Mouse (Mus musculus) liver (tissue): ENCODE results near the gene Dab2.

ENCODE experiments used
- DNase-seq: peaks from one replicate; pipeline ENCODE4 v3.0.0-alpha.2; 2020; ENCODE audit warnings: mixed read lengths

Dab2 gene

DNA sequence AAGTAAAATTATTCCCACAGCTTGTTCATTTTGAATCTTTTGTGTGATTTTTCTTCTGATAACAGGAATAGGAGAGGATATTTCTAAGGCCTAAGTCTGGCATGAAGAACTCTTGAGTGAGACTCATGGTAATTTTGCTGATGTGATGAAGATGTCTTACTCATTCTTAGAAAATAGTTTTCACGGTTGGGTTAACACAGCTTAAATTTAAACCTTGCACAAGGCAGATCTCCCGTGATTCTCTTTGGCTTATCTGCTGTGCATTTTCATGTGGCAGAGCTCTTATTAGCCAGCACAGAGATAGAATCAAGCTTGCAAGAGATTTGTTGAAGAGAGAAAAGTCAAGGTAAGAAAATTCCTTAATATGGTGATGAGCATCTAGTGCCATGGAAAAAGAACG is at the start of gene Dab2:
Dab2 (plus strand) TSS at position 235 of the 400 bp plus-strand sequence.
- DNase-seq = no peak

- no peak for DNase-seq
These were observed 46.1 kb upstream of the Dab2 start for GRCm38 (mm10) chr15:6253471-6253870.

- no peak for DNase-seq
These were observed 45.2 kb upstream of the Dab2 start for GRCm38 (mm10) chr15:6254383-6254782.

DNA sequence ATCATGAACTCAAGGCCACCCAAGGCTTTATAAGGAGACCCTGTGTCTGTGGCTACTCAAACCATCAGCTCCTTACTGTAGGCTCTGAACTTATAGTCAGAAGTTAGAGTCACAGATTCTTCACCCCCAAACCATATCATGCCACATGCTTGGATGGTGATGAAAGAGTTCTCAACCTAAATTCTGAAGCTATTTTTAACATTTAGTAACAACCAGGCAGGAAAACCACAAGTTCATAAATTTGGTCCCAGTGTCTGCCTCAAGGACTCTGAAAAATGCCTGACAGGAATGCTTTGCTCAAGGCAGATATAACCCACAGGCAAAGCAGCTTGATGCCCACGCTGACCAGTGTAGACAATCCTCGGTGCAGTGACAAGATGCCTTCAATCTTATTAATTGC is 42.5 kb upstream of the Dab2 start:
- no peak for DNase-seq

GRCm38 (mm10) chr15:6259957-6260740 is 39.4 kb upstream of the Dab2 start:
- DNase-seq = no peak

DNA sequence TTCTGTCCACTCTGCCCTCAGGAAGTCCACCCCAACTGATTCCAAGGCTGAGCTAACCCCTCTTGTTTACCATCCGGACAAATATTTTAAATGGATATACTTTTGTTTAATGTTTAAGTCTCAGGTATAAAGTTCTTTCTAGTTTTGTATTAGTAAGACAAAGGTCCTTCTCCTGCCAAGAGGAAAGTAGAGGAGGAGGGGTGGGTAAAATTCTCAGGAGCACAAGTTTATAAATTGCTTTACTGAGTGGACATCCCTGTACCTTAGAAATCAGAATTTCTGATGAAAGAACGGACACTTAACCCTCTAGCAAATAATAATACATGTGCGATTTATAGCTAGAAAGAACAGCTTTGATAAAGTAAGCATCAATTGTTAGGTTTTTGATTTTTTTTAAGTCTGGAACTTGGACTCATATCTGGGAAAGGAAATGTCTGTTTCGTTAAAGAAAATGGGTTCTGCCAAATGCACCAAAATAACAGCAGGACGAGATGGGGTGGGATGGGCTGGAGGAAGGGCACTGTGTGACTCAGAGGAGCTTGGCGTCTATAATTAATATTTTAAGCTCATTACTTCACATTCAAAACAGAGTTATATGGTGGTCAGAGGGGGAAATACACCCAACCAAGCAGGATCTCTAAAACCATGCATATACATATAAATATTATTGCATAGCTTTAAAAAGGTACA is 38.7 kb upstream of the Dab2 start:
- no peak for DNase-seq

DNA sequence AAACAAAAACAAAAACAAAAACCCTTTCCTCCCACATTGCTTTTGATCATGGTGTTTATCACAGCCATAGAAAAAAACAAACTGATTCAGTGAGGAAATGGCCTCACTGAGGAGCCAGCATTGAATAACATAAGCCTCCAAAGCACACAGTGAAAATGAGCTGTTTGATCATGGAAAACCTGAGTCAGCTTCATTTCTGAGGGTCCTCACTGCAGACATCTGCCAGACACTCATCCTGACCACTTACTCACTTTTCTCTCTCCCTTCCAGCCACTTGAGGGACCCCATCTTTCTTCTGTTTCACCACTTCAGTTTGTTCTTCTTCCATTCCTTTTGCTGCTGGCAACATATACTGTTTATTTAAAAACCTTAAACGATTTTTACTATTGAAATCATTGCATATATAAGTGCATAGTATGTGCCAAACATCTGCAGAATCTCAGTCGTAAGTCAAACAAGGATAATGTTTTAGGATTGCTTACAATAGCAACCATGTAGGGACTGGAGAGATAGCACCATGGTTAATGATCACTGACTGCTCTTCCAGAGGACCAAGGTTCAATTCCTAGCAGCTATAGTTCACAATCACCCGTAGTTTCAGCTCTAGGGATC is 32.3 kb upstream of the Dab2 start:
- DNase-seq = no peak

DNA sequence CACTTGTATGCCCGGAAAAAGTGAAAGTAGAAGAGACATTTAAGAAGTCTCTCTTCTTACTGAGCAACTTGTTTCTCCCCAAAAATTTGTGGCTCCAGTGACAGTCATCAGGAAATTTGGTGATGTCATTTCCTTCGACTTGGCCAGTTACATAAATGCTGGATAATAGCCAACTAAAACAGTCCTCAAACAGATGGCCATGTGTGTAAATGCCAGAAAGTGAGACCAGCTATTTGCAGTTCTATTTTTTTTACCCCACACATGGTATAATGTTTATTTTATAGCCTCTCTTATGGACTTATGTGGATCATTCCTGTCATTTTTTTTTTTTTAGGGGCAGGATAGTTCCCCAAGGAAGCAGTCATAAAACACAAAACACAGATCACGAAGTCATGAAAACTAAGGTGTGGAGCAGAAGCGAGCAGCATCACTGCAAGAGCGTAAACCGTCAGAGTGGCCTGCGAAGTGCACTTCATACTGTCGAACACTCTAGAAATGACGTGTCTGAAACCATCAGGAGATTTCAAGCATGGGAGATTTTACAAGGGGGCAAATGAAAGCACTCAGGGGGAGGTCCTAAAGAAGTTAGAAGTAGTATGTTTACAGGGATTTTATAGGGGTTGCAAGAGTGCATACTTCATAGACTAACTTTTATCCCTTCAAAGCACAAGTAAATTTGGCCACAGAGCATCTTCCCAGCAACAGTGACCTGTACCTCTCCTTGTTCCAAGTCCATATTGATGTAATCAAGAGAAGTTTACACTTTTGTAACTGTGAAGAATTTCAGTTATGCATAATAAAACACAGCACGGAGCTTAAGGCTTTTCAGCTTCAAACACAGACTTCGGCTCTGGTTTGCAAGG is 20.8 kb upstream of the Dab2 start:
- DNase-seq = no peak

DNA sequence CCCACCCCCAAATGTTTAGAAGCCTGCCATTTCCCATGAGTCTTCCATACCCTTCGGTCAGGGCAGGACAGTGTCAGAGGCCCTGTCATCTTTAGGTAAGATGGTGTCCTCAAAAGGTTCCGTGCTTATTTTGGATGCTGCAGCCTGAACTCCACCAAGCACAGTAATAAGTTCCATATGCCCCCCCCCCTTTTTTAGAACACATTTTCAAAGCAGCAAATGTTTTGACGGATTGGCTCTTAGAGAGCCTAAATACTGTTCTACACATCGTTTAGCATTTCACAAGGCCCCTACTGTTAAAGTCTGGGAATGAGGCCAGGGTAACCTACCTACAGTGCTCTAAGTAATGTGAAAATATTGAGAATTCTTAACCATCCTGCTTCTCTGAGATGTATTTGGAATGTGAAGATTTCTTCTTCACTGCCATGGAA is 19.6 kb upstream of the Dab2 start:
- no peak for DNase-seq

- DNase-seq = no peak
These were observed 16.3 kb upstream of the Dab2 start for GRCm38 (mm10) chr15:6283249-6283648.

DNA sequence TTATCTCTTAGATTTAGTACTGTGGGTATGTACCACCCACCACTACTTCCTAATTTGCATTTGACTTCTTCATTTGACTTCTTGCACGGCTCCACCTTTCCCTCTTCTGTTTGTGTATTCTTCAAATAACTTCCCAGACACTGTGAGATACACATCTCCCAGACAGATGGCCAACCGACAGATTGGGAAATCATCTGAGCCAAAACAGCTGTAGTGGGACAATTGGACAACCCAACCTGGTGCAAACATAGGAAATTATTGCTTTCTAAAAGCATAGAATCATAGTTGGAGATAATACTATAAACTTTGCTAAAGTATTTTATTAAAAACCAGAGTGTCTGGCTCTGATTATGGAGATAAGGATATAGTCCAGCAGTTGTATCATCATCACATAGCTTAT is 3.5 kb upstream of the Dab2 start:
- DNase-seq = no peak

- DNase-seq = no peak
These were observed 862 bp upstream of the Dab2 start for GRCm38 (mm10) chr15:6298726-6299125.

- no peak for DNase-seq
These were observed 2.6 kb downstream of the Dab2 start for GRCm38 (mm10) chr15:6302219-6302618.

DNA sequence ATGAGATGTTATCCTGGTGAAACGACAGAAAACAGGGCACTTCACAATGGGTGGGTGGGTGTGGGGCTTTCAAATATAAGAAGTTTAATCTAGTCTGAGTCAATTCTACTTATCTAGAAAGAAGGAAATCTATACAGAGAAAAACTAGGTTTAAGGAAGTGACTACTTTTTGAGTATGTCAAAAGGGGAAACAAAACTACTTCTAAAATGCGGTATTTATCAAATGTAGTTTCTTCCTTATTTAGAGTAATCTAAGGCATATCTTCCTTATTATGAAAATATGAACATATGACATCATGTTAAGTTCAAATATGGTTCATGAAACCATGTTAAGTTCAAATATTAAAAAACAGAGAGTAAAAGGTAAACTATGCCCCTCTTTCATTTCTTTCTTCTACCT is 4.2 kb downstream of the Dab2 start:
- DNase-seq = no peak

- DNase-seq = no peak
These were observed 10.0 kb downstream of the Dab2 start for GRCm38 (mm10) chr15:6309633-6310032.

DNA sequence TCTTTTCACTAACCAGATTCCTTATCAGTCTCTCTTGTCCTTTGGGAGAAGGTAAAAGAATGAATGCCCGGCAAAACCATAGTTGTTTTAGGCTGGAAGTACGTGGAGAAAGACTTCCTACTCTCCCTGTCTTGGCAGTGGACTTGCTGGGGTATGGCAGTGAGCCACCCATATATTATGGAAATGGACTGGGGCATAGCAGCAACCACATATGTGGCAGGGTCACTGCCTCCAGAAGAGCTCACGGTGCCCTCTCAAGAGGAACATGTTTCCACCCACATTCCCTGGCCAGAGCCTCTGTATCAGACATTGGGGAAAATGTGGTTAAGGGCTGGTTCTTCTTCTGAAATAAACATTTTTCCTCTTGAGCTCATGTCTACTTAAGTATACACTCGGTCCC is 10.8 kb downstream of the Dab2 start:
- no peak for DNase-seq

DNA sequence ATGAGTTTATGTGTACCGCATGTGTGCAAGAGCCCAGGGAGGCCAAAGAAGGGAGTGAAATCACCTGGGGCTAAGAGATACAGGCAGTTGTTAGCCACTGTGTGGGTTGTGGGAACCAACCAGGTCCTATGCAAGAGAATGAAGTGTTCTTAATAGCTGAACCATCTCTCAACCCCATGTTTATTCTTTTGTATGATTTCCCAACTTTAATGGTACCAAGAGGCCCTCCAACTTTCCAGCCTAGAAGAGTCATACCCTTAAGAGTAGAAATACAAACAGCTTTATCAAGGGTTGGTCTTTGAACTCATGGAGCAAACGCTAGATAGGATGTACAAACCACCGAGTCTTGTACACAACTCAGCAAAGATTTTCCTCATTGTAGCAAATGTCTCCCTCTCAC is 12.8 kb downstream of the Dab2 start:
- no peak for DNase-seq

GRCm38 (mm10) chr15:6319352-6319751 is 19.8 kb downstream of the Dab2 start:
- DNase-seq = no peak

- no peak for DNase-seq
These were observed 20.9 kb downstream of the Dab2 start for GRCm38 (mm10) chr15:6320501-6320900.

GRCm38 (mm10) chr15:6321263-6321662 is 21.7 kb downstream of the Dab2 start:
- DNase-seq = no peak

DNA sequence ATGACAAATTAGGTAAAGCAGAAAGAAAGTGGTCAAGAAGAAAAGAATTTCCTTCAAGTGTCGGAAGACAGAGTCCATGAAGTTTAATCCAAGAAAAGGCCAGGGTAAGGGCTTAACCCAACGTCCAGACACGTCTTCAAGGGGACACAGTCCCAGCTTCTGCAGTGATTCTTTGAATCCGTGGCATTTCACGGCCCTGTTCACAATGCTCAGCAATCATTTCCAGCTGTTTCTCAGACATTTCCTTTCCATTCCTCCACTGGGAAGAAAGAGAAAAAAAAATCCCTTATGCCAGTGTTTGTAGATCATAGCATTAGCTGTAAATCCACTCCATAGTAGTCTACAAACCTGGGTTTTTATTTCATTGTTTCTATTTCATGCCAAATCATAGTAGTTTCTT is 22.7 kb downstream of the Dab2 start:
- no peak for DNase-seq

GRCm38 (mm10) chr15:6323577-6323976 is 24.0 kb downstream of the Dab2 start:
- DNase-seq = no peak

DNA sequence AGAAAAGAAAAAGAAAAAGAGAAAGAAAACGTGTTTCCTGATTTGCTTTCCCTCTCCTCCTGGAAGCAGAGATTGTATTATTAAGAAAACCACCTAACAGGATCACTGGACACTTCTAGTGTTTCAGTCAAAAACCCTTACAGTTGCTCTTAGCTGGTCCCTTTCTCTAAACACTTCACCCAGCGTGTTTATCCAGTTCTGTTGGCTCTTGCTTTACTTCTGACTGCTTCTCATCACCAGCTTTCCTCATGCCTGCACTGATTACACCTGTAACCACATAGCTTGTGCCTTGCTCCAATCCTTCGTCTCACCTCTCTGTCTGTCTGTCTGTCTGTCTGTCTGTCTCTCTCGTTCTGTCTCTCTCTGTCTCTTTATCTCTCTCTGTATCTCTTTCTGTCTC is 25.9 kb downstream of the Dab2 start:
- DNase-seq = no peak
